Mouse (Mus musculus) small intestine, adult 2 months (tissue): ENCODE results near the gene Bcl2l1.

Source experiments
- CTCF ChIP-seq: fragments of 200-500 bp; IDR thresholded peaks from 2 replicates; pipeline ENCODE4 v1.5.1; 2012; ENCODE audit warnings: low read depth, mild to moderate bottlenecking, control low read depth, inconsistent platforms, low read length, moderate library complexity, mixed read lengths; ENCODE audit not compliant: insufficient replicate concordance, insufficient read length; ENCODE audit errors: extremely low read depth
- POLR2A ChIP-seq: fragments of 200-500 bp; IDR thresholded peaks from 2 replicates; pipeline ENCODE4 v1.6.1; 2012; ENCODE audit warnings: low read depth, mild to moderate bottlenecking, control low read depth, inconsistent platforms, low read length, moderate library complexity

GRCm38 (mm10) chr2:152813232-152813631, 18.3 kb downstream of the Bcl2l1 start:
- TF ChIP-seq POLR2A (no peak), CTCF (no peak)
